ENCODE assay signal across 9 mouse cellular contexts in the genomic region with DNA sequence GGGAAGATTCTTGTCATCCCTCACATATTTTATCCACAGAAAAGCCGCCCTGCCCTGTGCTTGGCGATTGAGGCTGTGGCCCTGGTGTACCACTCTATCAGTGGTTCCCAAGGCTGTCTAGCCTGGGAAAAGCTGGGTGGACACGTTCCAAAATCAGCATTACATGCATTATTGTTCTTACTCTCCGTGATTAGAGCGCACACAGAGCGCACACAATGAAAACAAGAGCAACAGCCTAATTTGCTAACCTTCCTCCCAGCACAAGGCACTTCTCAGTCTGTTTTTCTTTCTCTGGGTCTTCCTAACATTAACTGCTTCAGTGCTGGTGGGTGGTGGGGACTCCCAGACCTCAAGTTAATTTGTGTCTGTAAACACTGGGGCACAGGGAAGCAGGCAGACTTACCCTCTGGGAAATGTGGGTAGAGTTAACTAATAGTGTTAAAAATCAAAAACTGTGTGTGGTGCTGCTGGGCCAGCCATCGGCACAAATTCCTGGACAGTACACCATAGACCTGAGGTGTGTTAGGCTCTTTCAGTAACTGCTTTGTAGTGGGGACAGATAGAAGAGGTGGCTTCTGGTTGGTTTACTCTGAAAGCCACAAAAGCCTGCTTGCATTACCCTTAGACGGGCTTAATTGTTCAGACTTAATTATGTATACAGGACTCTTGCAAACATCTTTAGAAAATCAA.
DNase-seq lines count a peak whose midpoint lies in the region; ATAC-seq lines count a peak whose summit lies in the region.
"Had no signal": no experiment of that assay in that cellular context is flagged by ENCODE, and none has a peak within 500 bp of the region (broad histone marks: within the 10 kb centered on the region; RNA-seq: fewer than 3 reads in every experiment).

No protein-coding gene starts in this region.

- no peaks in the 10 kb centered on the region for H3K27me3 ChIP-seq in hindbrain, embryonic 11.5 days (ENCODE audit: control insufficient read depth, insufficient read depth, low read length)
- H3K27me3 ChIP-seq: megakaryocyte, embryonic 14.5 days had no signal

- peak; percentile 91 for ATAC-seq in hindbrain, embryonic 11.5 days (ENCODE audit: low FRiP score)

- H3K4me1 ChIP-seq in hindbrain, embryonic 11.5 days (replicated peaks; ENCODE audit: control insufficient read depth, insufficient read depth, low read length): no peaks in the 10 kb centered on the region; the same call in 1 of the 2 replicates
- H3K4me1 ChIP-seq: megakaryocyte, embryonic 14.5 days had no signal

- DNase-seq in kidney, postnatal 10 days: peak; percentile 11
- DNase-seq in kidney, adult 8-10 months: no peak
- DNase-seq in fibroblast of lung, adult 2 months (ENCODE audit: low read depth): peak; percentile 74
- DNase-seq in hindbrain, embryonic 11.5 days (ENCODE audit: low spot score): peak; percentile 52
- peak; percentile 52 for DNase-seq in mesoderm, embryonic 11.5 days (ENCODE audit: low read depth, low spot score)
- DNase-seq in yolk sac, embryonic 10.5 days (ENCODE audit: low spot score): peak; percentile 10
- no peak for DNase-seq in thymus, postnatal 0 days (ENCODE audit: low spot score)
- no peak for DNase-seq in thymus, adult 18-20 months

- no peak overlapping the region for H3K27ac ChIP-seq in hindbrain, embryonic 11.5 days (ENCODE audit: low read depth, low read length)

- no peaks in the 10 kb centered on the region for H3K36me3 ChIP-seq in hindbrain, embryonic 11.5 days (ENCODE audit: control insufficient read depth, insufficient read depth, low read length)

- peak overlapping the region; percentile 21 for H3K4me2 ChIP-seq in hindbrain, embryonic 11.5 days (replicated peaks; ENCODE audit: low read depth, low read length)

- no peaks in the 10 kb centered on the region for H3K9me3 ChIP-seq in hindbrain, embryonic 11.5 days (ENCODE audit: control insufficient read depth, low read length)
- H3K9me3 ChIP-seq: megakaryocyte, embryonic 14.5 days had no signal

- H3K9ac ChIP-seq in hindbrain, embryonic 11.5 days (ENCODE audit: low read depth, low read length): no peak overlapping the region

- peak overlapping the region; percentile 6; the same call in 1 of the 2 replicates for H3K4me3 ChIP-seq in hindbrain, embryonic 11.5 days (ENCODE audit: low read depth, low read length)
- H3K4me3 ChIP-seq: megakaryocyte, embryonic 14.5 days had no signal

- 5% methylated on average over 8 of the region's 8 CpGs for WGBS in hindbrain, embryonic 11.5 days

Comparison
In these comparisons a context has a peak if more than half of its experiments do, and no peak if none do; other contexts are left out.
1. DNase-seq: peak in kidney, postnatal 10 days (single experiment), fibroblast of lung, adult 2 months (single experiment), hindbrain, embryonic 11.5 days (single experiment), mesoderm, embryonic 11.5 days (single experiment) and yolk sac, embryonic 10.5 days (single experiment); none in kidney, adult 8-10 months (0 of 2), thymus, postnatal 0 days (single experiment) and thymus, adult 18-20 months (0 of 2).